Mouse (Mus musculus) embryonic facial prominence, embryonic 15.5 days (tissue): ENCODE data around the gene Crtc1. TPM values are rescaled to one million over a fixed set of nuclear protein-coding genes. Genes with fewer than 3 reads are reported as not detected.

Source experiments
- ATAC-seq: fragments of 200-750 bp; cut with Nextera tagmentation; 2 replicates; pipeline ENCODE4 v1.8.0; 2017; ENCODE audit warnings: low read depth, moderate TSS enrichment; ENCODE audit not compliant: insufficient number of reproducible peaks, low FRiP score, low TSS enrichment
- H3K27ac ChIP-seq: fragments of 300-500 bp; sonication (generic); replicated peaks from 2 replicates; pipeline ENCODE4 v1.5.1; 2015; ENCODE audit warnings: mild to moderate bottlenecking, inconsistent platforms
- H3K27me3 ChIP-seq: fragments of 300-500 bp; sonication (generic); 2 replicates; pipeline ENCODE4 v1.6.1; 2015; ENCODE audit warnings: inconsistent platforms
- H3K36me3 ChIP-seq: fragments of 300-500 bp; sonication (generic); 2 replicates; pipeline ENCODE4 v1.6.1; 2015; ENCODE audit warnings: mild to moderate bottlenecking, inconsistent platforms
- H3K4me1 ChIP-seq: fragments of 300-500 bp; sonication (generic); 2 replicates; pipeline ENCODE4 v1.6.1; 2015; ENCODE audit warnings: inconsistent platforms
- H3K4me2 ChIP-seq: fragments of 300-500 bp; sonication (generic); replicated peaks from 2 replicates; pipeline ENCODE4 v1.6.1; 2015; ENCODE audit warnings: mild to moderate bottlenecking, inconsistent platforms
- H3K4me3 ChIP-seq: fragments of 300-500 bp; sonication (generic); replicated peaks from 2 replicates; pipeline ENCODE4 v1.5.1; 2015; ENCODE audit warnings: mild to moderate bottlenecking, inconsistent platforms
- H3K9ac ChIP-seq: fragments of 300-500 bp; sonication (generic); 2 replicates; pipeline ENCODE4 v1.6.1; 2015; ENCODE audit warnings: inconsistent platforms
- H3K9me3 ChIP-seq: fragments of 300-500 bp; sonication (generic); replicated peaks from 2 replicates; pipeline ENCODE4 v1.6.1; 2016; ENCODE audit warnings: inconsistent platforms
- WGBS: fragments of 180-500 bp; shearing (Covaris S2); methylation state at CpG from one replicate; pipeline ENCODE4 v1.1.7; 2015; 5-methylcytosine and 5-hydroxymethylcytosine counted together
- polyA plus RNA-seq: library from polyadenylated mRNA; unstranded; fragments of >200 nt; fragmentation: Nextera tagmentation; extraction: Ambion mirVana; gene quantifications from 2 replicates; pipeline ENCODE4 v1.2.1, GENCODE M21; 2015

The Crtc1 gene
- polyA plus RNA-seq, 1 experiment from 2014 or later: 24.4 TPM

GRCm38 (mm10) chr8:70347443-70347842 is 91.9 kb downstream of the Crtc1 start:
- peaks cover 58% of the 10 kb centered on the region for H3K4me1 ChIP-seq
- ATAC-seq: no peak
- H3K4me2 ChIP-seq: no peak overlapping the region
- H3K9ac ChIP-seq: no peak overlapping the region
- H3K27ac ChIP-seq: no peak overlapping the region
- H3K36me3 ChIP-seq: peaks cover 26% of the 10 kb centered on the region
- no peaks in the 10 kb centered on the region for H3K9me3 ChIP-seq
- H3K4me3 ChIP-seq: no peak overlapping the region
- no peaks in the 10 kb centered on the region for H3K27me3 ChIP-seq
- WGBS: 78% methylated on average over 4 of the region's 4 CpGs

GRCm38 (mm10) chr8:70344279-70344678 is 95.1 kb downstream of the Crtc1 start:
- Histone ChIP-seq H3K4me1 (peaks cover 26% of the 10 kb centered on the region), H3K36me3 (peaks cover 53% of the 10 kb centered on the region), H3K9ac (no peak overlapping the region), H3K4me2 (no peak overlapping the region), H3K4me3 (no peak overlapping the region), H3K27ac (peak overlapping the region; percentile 9; the same call in 1 of the 2 replicates), H3K9me3 (no peaks in the 10 kb centered on the region), H3K27me3 (no peaks in the 10 kb centered on the region)
- no peak for ATAC-seq
- WGBS: 77% methylated on average over 2 of the region's 2 CpGs

- H3K27ac ChIP-seq: 0 out of 2 replicates have a peak overlapping the region, but pooled peaks have one; percentile 23
These were observed 95.7 kb downstream of the Crtc1 start for GRCm38 (mm10) chr8:70343696-70344095.

GRCm38 (mm10) chr8:70343076-70343475 is 96.3 kb downstream of the Crtc1 start:
- H3K9me3 ChIP-seq: no peaks in the 10 kb centered on the region
- peak; percentile 52; the same call in 1 of the 2 replicates for ATAC-seq
- H3K27me3 ChIP-seq: no peaks in the 10 kb centered on the region
- H3K27ac ChIP-seq: 0 out of 2 replicates have a peak overlapping the region, but pooled peaks have one; percentile 23
- WGBS: 50% methylated on average over 7 of the region's 7 CpGs
- peaks cover 15% of the 10 kb centered on the region for H3K4me1 ChIP-seq
- H3K36me3 ChIP-seq: peaks cover 60% of the 10 kb centered on the region
- H3K9ac ChIP-seq: no peak overlapping the region
- H3K4me2 ChIP-seq: no peak overlapping the region
- H3K4me3 ChIP-seq: no peak overlapping the region

More at GRCm38 (mm10) chr8:70343696-70344095, 95.7 kb downstream of the Crtc1 start:
- H3K4me3 ChIP-seq: no peak overlapping the region
- ATAC-seq: no peak
- 53% methylated on average over 6 of the region's 6 CpGs for WGBS
- no peaks in the 10 kb centered on the region for H3K27me3 ChIP-seq
- peaks cover 54% of the 10 kb centered on the region for H3K36me3 ChIP-seq
- H3K4me1 ChIP-seq: peaks cover 21% of the 10 kb centered on the region
- H3K4me2 ChIP-seq: no peak overlapping the region
- no peaks in the 10 kb centered on the region for H3K9me3 ChIP-seq
- no peak overlapping the region for H3K9ac ChIP-seq

- H3K9me3 ChIP-seq: no peaks in the 10 kb centered on the region
- peaks cover 71% of the 10 kb centered on the region for H3K36me3 ChIP-seq
- no peak overlapping the region for H3K4me2 ChIP-seq
- WGBS: 88% methylated on average over 14 of the region's 14 CpGs
- ATAC-seq: no peak
- peaks cover 11% of the 10 kb centered on the region for H3K4me1 ChIP-seq
- H3K4me3 ChIP-seq: no peak overlapping the region
- H3K27ac ChIP-seq: no peak overlapping the region
- no peak overlapping the region for H3K9ac ChIP-seq
- no peaks in the 10 kb centered on the region for H3K27me3 ChIP-seq
These were observed 97.4 kb downstream of the Crtc1 start for GRCm38 (mm10) chr8:70342007-70342406.

GRCm38 (mm10) chr8:70340659-70341058 is 98.7 kb downstream of the Crtc1 start:
- H3K27me3 ChIP-seq: no peaks in the 10 kb centered on the region
- peaks cover 11% of the 10 kb centered on the region for H3K4me1 ChIP-seq
- no peak for ATAC-seq
- no peak overlapping the region for H3K4me2 ChIP-seq
- no peaks in the 10 kb centered on the region for H3K9me3 ChIP-seq
- no peak overlapping the region for H3K9ac ChIP-seq
- peaks cover 84% of the 10 kb centered on the region for H3K36me3 ChIP-seq
- 91% methylated on average over 7 of the region's 7 CpGs for WGBS
- H3K4me3 ChIP-seq: no peak overlapping the region
- H3K27ac ChIP-seq: no peak overlapping the region

GRCm38 (mm10) chr8:70338931-70339330 is 100.4 kb downstream of the Crtc1 start:
- Histone ChIP-seq H3K27me3 (no peaks in the 10 kb centered on the region), H3K27ac (no peak overlapping the region), H3K9me3 (no peaks in the 10 kb centered on the region), H3K36me3 (peaks cover 97% of the 10 kb centered on the region), H3K4me3 (no peak overlapping the region), H3K4me2 (no peak overlapping the region), H3K9ac (no peak overlapping the region), H3K4me1 (peaks cover 6% of the 10 kb centered on the region)
- no peak for ATAC-seq
- 91% methylated on average over 7 of the region's 7 CpGs for WGBS

GRCm38 (mm10) chr8:70332878-70333202 is 106.5 kb downstream of the Crtc1 start:
- no peak overlapping the region for H3K4me3 ChIP-seq
- H3K4me1 ChIP-seq: peaks cover 27% of the 10 kb centered on the region
- no peak overlapping the region for H3K4me2 ChIP-seq
- H3K36me3 ChIP-seq: peaks cover 69% of the 10 kb centered on the region
- H3K9me3 ChIP-seq: no peaks in the 10 kb centered on the region
- ATAC-seq: no peak
- no peak overlapping the region for H3K9ac ChIP-seq
- H3K27ac ChIP-seq: no peak overlapping the region
- 0 out of 2 replicates have a peak, but pooled peaks cover 4% of the 10 kb centered on the region for H3K27me3 ChIP-seq
- 94% methylated on average over 6 of the region's 6 CpGs for WGBS

Other genes with a start within 250 kb of the Crtc1 start
- gene Slc25a42, start 227.3 kb downstream of the Crtc1 start, polyA plus RNA-seq: 6.7 and 8.9 TPM in 2 replicates
- gene Sugp2, start 205.4 kb downstream of the Crtc1 start, polyA plus RNA-seq: 31.7 and 32.5 TPM in 2 replicates
- gene Armc6, start 205.1 kb downstream of the Crtc1 start, polyA plus RNA-seq: 30.5 and 31.1 TPM in 2 replicates
- 43.2 and 49.4 TPM in 2 replicates for gene Homer3, start 156.8 kb downstream of the Crtc1 start, polyA plus RNA-seq
- gene Ddx49, start 137.1 kb downstream of the Crtc1 start, polyA plus RNA-seq: 50.2 and 52.1 TPM in 2 replicates
- 377 and 397 TPM in 2 replicates for gene Cope, start 137.1 kb downstream of the Crtc1 start, polyA plus RNA-seq
- gene Cers1, start 123.8 kb downstream of the Crtc1 start, polyA plus RNA-seq: 8.9 and 9.3 TPM in 2 replicates
- 1.7 and 2.6 TPM in 2 replicates for gene Gdf1, start 109.8 kb downstream of the Crtc1 start, polyA plus RNA-seq
- 18.6 and 21.2 TPM in 2 replicates for gene Upf1, start 86.3 kb downstream of the Crtc1 start, polyA plus RNA-seq
- gene Comp, start 66.0 kb downstream of the Crtc1 start, polyA plus RNA-seq: 5.1 and 7.3 TPM in 2 replicates
- 27.6 and 28.1 TPM in 2 replicates for gene Klhl26, start 37.4 kb upstream of the Crtc1 start, polyA plus RNA-seq
- 16.5 and 18.7 TPM in 2 replicates for gene Tmem59l, start 47.8 kb upstream of the Crtc1 start, polyA plus RNA-seq
- 151 and 159 TPM in 2 replicates for gene Crlf1, start 53.6 kb upstream of the Crtc1 start, polyA plus RNA-seq
- gene Rex1bd, start 67.2 kb upstream of the Crtc1 start, polyA plus RNA-seq: 155 and 174 TPM in 2 replicates
- 940 and 1,016 TPM in 2 replicates for gene Uba52, start 71.2 kb upstream of the Crtc1 start, polyA plus RNA-seq
- gene Fkbp8, start 88.1 kb upstream of the Crtc1 start, polyA plus RNA-seq: 310 and 324 TPM in 2 replicates
- 57.7 and 59.1 TPM in 2 replicates for gene Kxd1, start 88.4 kb upstream of the Crtc1 start, polyA plus RNA-seq
- 19.6 and 22.7 TPM in 2 replicates for gene Ell, start 99.9 kb upstream of the Crtc1 start, polyA plus RNA-seq
- gene Isyna1, start 154.8 kb upstream of the Crtc1 start, polyA plus RNA-seq: 139 and 143 TPM in 2 replicates
- gene Ssbp4, start 169.3 kb upstream of the Crtc1 start, polyA plus RNA-seq: 127 and 130 TPM in 2 replicates
- 2.9 and 4.0 TPM in 2 replicates for gene Lrrc25, start 176.6 kb upstream of the Crtc1 start, polyA plus RNA-seq
- gene Gdf15, start 192.9 kb upstream of the Crtc1 start, polyA plus RNA-seq: 0.16 TPM in 2 replicates
- gene Pgpep1, start 220.8 kb upstream of the Crtc1 start, polyA plus RNA-seq: 52.1 and 56.6 TPM in 2 replicates
- gene Lsm4, start 233.7 kb upstream of the Crtc1 start, polyA plus RNA-seq: 243 and 244 TPM in 2 replicates